Mouse (Mus musculus): ENCODE results near the gene Klf2. TPM values are rescaled to one million over a fixed set of nuclear protein-coding genes. Genes with fewer than 3 reads are reported as not detected.

Klf2 gene
- polyA plus RNA-seq (2015; fragmentation: Nextera tagmentation; extraction: Ambion mirVana), result 2.6 and 3.1 TPM in 2 replicates

DNA sequence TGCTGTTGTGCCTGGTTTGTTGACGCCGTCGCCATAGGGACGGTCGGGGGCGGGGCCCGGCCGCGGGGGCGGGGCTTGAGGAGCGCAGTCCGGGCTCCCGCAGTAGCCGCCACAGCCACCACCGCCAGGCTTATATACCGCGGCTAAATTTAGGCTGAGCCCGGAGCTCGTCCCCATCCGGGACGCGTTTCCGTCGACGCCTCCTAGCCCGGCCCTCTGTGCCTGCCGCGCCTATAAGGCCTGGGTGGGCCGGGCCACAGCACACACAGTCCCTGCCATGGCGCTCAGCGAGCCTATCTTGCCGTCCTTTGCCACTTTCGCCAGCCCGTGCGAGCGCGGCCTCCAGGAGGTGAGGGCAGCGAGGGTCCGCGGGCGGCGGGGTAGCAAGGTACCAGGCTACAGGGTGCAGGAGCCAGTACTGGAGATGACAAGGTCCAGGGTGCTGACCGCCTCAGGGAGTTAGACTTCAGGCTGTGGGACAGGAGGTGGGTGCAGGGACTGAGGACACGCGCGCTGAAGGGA is at the start of gene Klf2:
Gene Klf2 (plus strand): TSS at position 233 of the 522 bp plus-strand sequence.
- Histone ChIP-seq H3K36me3 (replicated peaks) (no peaks in the 10 kb centered on the region), H3K27me3 (peaks cover 59% of the 10 kb centered on the region), H3K4me1 (replicated peaks) (peaks cover 57% of the 10 kb centered on the region), H3K9ac (peak within 1 kb of the TSS; percentile 46), H3K9me3 (replicated peaks) (no peaks in the 10 kb centered on the region), H3K4me3 (replicated peaks) (peak within 1 kb of the TSS; percentile 62), H3K4me2 (peak within 1 kb of the TSS; percentile 81), H3K27ac (replicated peaks) (no peak within 1 kb of the TSS)
- WGBS (ENCODE audit: insufficient replicate concordance), result 0% methylated on average over 46 of the region's 46 CpGs
- ATAC-seq (ENCODE audit: insufficient read depth), result peak; percentile 90

DNA sequence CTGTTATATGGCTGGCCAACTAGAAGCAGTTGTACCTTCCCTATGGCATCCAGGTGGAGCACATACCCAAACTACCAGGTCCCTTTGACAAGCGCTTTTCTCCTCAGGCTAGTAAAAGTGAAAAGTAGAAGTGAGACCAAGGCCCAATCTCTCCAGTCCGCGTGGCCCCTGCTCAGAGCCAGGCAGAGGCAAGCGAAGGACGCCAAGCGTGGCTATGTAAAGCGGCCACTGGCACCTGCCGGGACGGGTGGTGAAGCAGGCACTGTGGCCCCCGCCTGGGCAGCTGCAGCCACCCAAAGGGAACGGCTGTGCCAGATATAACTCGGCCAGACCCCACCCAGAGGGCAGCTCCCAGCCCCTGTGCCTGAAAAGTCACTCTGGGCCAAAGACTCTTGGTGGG is 48.2 kb upstream of the Klf2 start:
- Histone ChIP-seq H3K36me3 (replicated peaks) (no peaks in the 10 kb centered on the region), H3K4me2 (no peak overlapping the region), H3K4me1 (replicated peaks) (peaks cover 35% of the 10 kb centered on the region), H3K9me3 (replicated peaks) (no peaks in the 10 kb centered on the region), H3K4me3 (replicated peaks) (no peak overlapping the region), H3K27ac (replicated peaks) (no peak overlapping the region), H3K27me3 (no peaks in the 10 kb centered on the region), H3K9ac (no peak overlapping the region)
- ATAC-seq (ENCODE audit: insufficient read depth), result no peak
- 67% methylated on average over 12 of the region's 12 CpGs for WGBS (ENCODE audit: insufficient replicate concordance)

DNA sequence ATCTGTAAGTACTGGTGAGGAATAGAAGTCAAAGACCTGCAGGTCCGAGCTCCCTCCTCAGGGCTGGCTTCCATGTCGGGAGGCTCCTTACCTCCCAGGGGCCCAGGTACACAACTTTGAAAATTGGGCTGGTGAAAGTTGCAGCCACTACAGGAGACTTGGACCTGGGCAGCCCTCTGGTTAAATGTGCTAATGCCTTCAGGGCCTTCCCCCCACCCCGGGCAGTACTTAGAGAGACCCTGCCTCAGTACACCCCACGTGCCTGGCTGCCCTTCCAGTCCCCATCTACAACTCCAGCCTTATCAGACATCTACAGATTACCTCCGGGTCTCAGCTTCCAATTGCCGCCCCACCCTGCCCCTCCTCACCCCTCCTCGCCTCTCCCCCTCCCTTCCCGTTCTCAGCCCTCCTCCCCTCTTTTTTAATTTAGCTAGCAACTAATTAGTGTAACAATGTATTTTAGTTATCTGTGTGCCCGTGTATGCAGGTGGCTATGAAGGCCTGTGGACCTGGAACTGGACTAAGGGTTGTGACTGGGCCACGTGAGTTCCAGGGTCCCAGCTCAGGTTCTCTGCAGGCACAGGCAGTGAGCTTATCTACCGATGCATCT is 47.7 kb upstream of the Klf2 start:
- Histone ChIP-seq H3K4me1 (replicated peaks) (peaks cover 35% of the 10 kb centered on the region), H3K4me2 (no peak overlapping the region), H3K9me3 (replicated peaks) (no peaks in the 10 kb centered on the region), H3K9ac (no peak overlapping the region), H3K36me3 (replicated peaks) (no peaks in the 10 kb centered on the region), H3K27ac (replicated peaks) (no peak overlapping the region), H3K4me3 (replicated peaks) (no peak overlapping the region), H3K27me3 (no peaks in the 10 kb centered on the region)
- ATAC-seq (ENCODE audit: insufficient read depth), result no peak
- WGBS (ENCODE audit: insufficient replicate concordance), result 37% methylated on average over 11 of the region's 11 CpGs

DNA sequence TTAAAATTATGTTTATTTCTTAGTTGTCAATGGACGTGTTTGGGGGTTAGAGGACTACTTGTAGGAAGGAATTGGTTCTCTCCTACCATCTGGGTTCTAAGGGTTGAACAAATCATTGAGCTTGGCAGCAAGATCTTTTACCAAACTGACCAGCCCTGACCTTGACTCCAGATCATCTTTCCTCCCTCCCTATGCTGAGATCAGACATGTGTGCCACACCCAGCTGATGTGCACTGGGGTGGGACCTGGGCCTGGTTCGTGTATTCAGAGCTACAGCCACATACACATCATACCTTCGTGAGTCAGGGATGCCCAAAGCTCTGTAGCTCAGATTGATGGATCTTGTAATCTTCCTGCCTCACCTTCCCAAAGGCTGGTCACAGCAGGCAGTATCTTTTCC is 47.1 kb upstream of the Klf2 start:
- Histone ChIP-seq H3K4me1 (replicated peaks) (peaks cover 35% of the 10 kb centered on the region), H3K4me2 (no peak overlapping the region), H3K27me3 (no peaks in the 10 kb centered on the region), H3K4me3 (replicated peaks) (no peak overlapping the region), H3K9me3 (replicated peaks) (no peaks in the 10 kb centered on the region), H3K36me3 (replicated peaks) (no peaks in the 10 kb centered on the region), H3K27ac (replicated peaks) (no peak overlapping the region), H3K9ac (no peak overlapping the region)
- WGBS (ENCODE audit: insufficient replicate concordance), result 50% methylated on average over 3 of the region's 3 CpGs
- ATAC-seq (ENCODE audit: insufficient read depth), result no peak

DNA sequence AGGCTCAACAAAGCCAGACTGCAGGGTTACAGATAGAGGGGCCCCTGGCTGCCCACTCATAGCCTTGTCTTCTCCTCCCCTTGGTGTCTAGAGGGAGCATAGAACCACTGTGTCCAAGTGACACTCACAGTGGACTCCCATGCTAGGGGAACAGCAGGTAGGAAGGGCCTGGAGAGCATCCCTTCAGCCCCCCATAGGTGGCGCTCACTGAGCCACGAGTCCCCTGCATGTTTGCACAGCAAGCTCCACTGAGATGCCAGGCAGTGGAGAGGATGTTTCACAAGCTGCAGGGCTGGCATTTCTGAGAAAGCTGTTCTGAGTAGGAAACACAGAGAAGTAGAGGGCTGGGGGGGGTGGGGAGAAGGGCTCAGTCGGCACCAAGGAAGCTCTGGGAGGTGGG is 46.5 kb upstream of the Klf2 start:
- no peak for ATAC-seq (ENCODE audit: insufficient read depth)
- H3K4me3 ChIP-seq (replicated peaks), result no peak overlapping the region
- 4% methylated on average over 3 of the region's 3 CpGs for WGBS (ENCODE audit: insufficient replicate concordance)
- no peak overlapping the region for H3K4me2 ChIP-seq
- no peaks in the 10 kb centered on the region for H3K36me3 ChIP-seq (replicated peaks)
- peaks cover 42% of the 10 kb centered on the region for H3K4me1 ChIP-seq (replicated peaks)
- H3K27ac ChIP-seq (replicated peaks), result no peak overlapping the region
- no peak overlapping the region for H3K9ac ChIP-seq
- H3K9me3 ChIP-seq (replicated peaks), result no peaks in the 10 kb centered on the region
- H3K27me3 ChIP-seq, result no peaks in the 10 kb centered on the region

DNA sequence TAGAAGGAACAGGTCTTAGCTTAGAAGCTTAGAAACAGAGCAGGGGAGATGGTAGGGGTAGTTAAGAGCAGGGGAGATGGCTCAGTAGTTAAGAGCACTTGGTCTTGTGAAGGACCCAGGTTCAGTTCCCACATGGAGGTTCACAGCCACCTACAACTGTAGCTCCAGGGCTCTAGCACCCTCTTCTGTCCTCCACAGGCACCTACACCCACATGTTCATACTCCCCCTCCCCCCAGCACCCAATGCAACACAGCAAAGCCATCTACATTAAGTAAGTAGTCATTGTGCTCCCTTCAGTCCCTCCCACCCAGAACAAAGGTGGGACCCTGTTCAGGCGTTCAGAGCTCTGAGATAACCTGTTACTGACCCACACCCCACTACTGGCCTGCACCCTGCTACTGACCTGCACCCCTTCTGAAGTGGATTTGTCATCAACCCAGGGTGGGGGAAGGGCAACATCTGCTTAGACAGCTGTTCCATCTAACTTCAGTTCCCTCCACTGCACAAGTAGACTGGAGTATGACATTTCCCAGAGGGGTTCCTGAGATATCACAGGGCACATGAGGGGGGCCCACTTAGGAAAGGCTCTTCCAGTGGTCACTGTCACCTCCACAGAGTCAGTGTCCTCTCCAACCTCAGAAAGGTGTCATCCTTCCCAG is 45.6 kb upstream of the Klf2 start:
- Histone ChIP-seq H3K4me2 (no peak overlapping the region), H3K27me3 (no peaks in the 10 kb centered on the region), H3K9ac (no peak overlapping the region), H3K9me3 (replicated peaks) (no peaks in the 10 kb centered on the region), H3K36me3 (replicated peaks) (no peaks in the 10 kb centered on the region), H3K27ac (replicated peaks) (no peak overlapping the region), H3K4me3 (replicated peaks) (no peak overlapping the region), H3K4me1 (replicated peaks) (peaks cover 38% of the 10 kb centered on the region)
- WGBS (ENCODE audit: insufficient replicate concordance), result 63% methylated on average over 1 of the region's 1 CpGs
- no peak for ATAC-seq (ENCODE audit: insufficient read depth)

DNA sequence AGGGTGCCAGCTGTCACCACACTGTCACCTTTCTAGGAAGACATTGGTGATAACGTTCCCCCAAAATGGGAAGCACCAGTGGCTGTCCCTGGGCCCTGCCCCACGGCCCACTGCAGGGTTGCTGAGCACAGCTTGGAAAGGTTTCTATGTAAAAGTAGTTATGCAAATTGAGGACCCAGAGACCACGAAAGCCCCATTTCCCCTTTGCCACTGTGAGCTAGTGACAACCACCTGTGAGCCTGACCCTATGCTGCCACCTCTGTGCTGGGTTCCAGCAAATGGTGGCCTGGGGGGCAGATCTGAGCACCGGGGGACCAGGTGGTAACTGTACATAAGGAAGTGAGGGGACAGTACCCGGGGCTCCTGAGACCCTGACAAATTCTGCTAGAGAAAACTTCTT is 45.0 kb upstream of the Klf2 start:
- H3K27me3 ChIP-seq, result no peaks in the 10 kb centered on the region
- WGBS (ENCODE audit: insufficient replicate concordance), result 36% methylated on average over 5 of the region's 5 CpGs
- H3K36me3 ChIP-seq (replicated peaks), result no peaks in the 10 kb centered on the region
- no peak overlapping the region for H3K9ac ChIP-seq
- no peak for ATAC-seq (ENCODE audit: insufficient read depth)
- H3K4me2 ChIP-seq, result no peak overlapping the region
- peaks cover 33% of the 10 kb centered on the region for H3K4me1 ChIP-seq (replicated peaks)
- H3K4me3 ChIP-seq (replicated peaks), result no peak overlapping the region
- no peak overlapping the region for H3K27ac ChIP-seq (replicated peaks)
- H3K9me3 ChIP-seq (replicated peaks), result no peaks in the 10 kb centered on the region

DNA sequence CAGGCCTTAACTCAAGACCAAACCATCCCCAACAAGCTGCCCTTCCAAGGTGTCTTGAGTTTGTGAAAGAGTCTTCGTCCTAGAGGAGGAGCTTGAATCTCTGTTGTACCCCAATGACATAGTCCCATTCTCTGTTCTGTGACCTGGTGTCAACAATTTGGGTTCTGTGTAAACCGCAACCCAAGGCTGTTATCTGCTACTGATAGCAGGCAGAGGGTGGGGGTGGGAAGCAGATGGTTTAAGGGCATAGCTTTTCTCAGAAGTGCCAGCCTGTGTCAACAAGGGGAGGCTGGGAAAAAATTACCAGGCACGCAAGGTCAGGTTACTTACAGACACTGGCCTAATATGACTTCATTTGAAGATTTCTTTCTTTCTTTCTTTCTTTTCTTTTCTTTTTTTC is 41.6 kb upstream of the Klf2 start:
- Histone ChIP-seq H3K4me2 (no peak overlapping the region), H3K36me3 (replicated peaks) (no peaks in the 10 kb centered on the region), H3K27ac (replicated peaks) (no peak overlapping the region), H3K9ac (no peak overlapping the region), H3K4me1 (replicated peaks) (peaks cover 12% of the 10 kb centered on the region), H3K9me3 (replicated peaks) (no peaks in the 10 kb centered on the region), H3K4me3 (replicated peaks) (no peak overlapping the region), H3K27me3 (no peaks in the 10 kb centered on the region)
- 12% methylated on average over 3 of the region's 3 CpGs for WGBS (ENCODE audit: insufficient replicate concordance)
- ATAC-seq (ENCODE audit: insufficient read depth), result 0 out of 2 replicates have a peak, but pooled peaks have one; percentile 30

DNA sequence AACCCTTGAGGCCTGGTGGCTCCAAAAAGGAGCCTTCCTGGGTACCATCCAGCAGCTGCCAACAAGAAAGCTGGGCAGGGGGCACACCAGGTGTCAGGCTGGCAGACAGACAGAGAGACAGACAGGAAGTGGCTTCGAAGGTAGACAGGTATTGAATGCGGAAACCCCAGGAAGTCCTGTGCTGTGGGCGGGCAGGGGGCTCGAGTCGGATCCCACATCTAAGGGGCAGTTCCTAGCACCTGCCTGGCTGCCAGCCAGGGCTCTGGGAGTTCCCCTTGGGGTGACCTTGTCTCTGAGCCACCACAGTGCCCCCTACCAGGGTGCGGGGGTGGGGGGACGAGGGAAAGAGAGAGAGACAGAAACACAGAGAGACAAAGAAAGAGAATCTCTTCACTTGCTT is 39.7 kb upstream of the Klf2 start:
- H3K36me3 ChIP-seq (replicated peaks), result no peaks in the 10 kb centered on the region
- H3K4me1 ChIP-seq (replicated peaks), result peaks cover 11% of the 10 kb centered on the region
- H3K9me3 ChIP-seq (replicated peaks), result no peaks in the 10 kb centered on the region
- no peak overlapping the region for H3K4me2 ChIP-seq
- WGBS (ENCODE audit: insufficient replicate concordance), result 67% methylated on average over 7 of the region's 7 CpGs
- H3K4me3 ChIP-seq (replicated peaks), result no peak overlapping the region
- H3K9ac ChIP-seq, result no peak overlapping the region
- no peak for ATAC-seq (ENCODE audit: insufficient read depth)
- H3K27ac ChIP-seq (replicated peaks), result no peak overlapping the region
- no peaks in the 10 kb centered on the region for H3K27me3 ChIP-seq

DNA sequence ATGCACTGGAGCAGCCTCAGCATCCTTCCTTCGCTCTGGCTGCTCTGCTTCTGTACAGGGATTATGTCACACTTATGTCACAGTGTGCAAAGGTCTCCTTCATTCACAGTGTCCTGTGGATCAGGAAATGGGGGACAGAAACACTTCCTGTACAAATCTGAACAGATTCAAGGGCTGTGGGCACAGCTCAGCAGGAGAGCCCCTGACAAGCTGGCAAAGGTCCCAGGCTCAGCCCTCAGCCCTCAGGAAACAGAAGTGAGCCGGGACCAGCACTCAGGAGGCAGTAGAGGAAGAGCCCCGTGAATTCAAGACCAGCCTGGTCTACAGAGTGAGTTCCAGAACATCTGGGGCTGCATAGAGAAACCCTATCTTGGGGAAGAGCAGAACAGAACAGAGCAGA is 37.2 kb upstream of the Klf2 start:
- Histone ChIP-seq H3K9ac (no peak overlapping the region), H3K36me3 (replicated peaks) (no peaks in the 10 kb centered on the region), H3K9me3 (replicated peaks) (no peaks in the 10 kb centered on the region), H3K4me2 (no peak overlapping the region), H3K27ac (replicated peaks) (no peak overlapping the region), H3K4me3 (replicated peaks) (no peak overlapping the region), H3K4me1 (replicated peaks) (peaks cover 11% of the 10 kb centered on the region), H3K27me3 (no peaks in the 10 kb centered on the region)
- 15% methylated on average over 3 of the region's 3 CpGs for WGBS (ENCODE audit: insufficient replicate concordance)
- peak; percentile 25; the same call in 1 of the 2 replicates for ATAC-seq (ENCODE audit: insufficient read depth)

DNA sequence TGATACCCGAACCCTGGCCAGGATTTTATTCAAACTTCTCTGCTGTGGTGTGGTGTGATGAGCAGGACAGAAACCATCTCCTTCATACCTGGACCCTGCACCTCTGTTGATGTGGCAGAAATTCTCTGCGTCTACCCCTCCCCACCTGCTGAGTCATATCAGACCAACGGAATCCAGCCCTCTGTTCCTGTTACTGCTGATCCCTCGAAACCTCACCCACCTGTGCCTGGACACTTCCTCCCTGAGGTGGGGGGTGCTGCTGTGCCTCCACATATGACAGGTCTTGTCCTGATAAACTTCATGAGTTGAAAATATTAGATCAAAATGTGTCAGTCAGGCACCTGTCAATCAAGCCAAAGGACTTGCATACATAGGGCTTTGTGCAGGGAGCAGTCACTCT is 33.5 kb upstream of the Klf2 start:
- WGBS (ENCODE audit: insufficient replicate concordance), result 15% methylated on average over 4 of the region's 4 CpGs

More for the DNA sequence above, 33.5 kb upstream of the Klf2 start:
- H3K9me3 ChIP-seq (replicated peaks), result no peaks in the 10 kb centered on the region
- H3K4me2 ChIP-seq, result no peak overlapping the region
- no peaks in the 10 kb centered on the region for H3K27me3 ChIP-seq
- H3K4me3 ChIP-seq (replicated peaks), result no peak overlapping the region
- H3K4me1 ChIP-seq (replicated peaks), result no peaks in the 10 kb centered on the region; the same call in 1 of the 2 replicates
- no peak for ATAC-seq (ENCODE audit: insufficient read depth)
- H3K27ac ChIP-seq (replicated peaks), result no peak overlapping the region
- H3K36me3 ChIP-seq (replicated peaks), result no peaks in the 10 kb centered on the region
- no peak overlapping the region for H3K9ac ChIP-seq

Measured in liver, embryonic 15.5 days (tissue).